Mouse (Mus musculus) cerebellum, adult 2 months (tissue): ENCODE measurements at regions not wholly inside any gene's neighbourhood (a gene's known extent, or its start where the extent isn't known, plus 50 kb on each side); places are given as distances from the start of the nearest gene placed in this dataset.

ENCODE experiments used
- CTCF ChIP-seq: fragments of 200-500 bp; IDR thresholded peaks from 2 replicates; pipeline ENCODE4 v1.5.1; 2011; ENCODE audit warnings: low read depth, mild to moderate bottlenecking, control low read depth, low read length, moderate library complexity, borderline replicate concordance; ENCODE audit not compliant: insufficient read depth
- POLR2A ChIP-seq: fragments of 200-500 bp; IDR thresholded peaks from 2 replicates; pipeline ENCODE4 v1.6.1; 2011; ENCODE audit warnings: low read length, control low read depth, borderline replicate concordance; ENCODE audit not compliant: insufficient read depth

DNA sequence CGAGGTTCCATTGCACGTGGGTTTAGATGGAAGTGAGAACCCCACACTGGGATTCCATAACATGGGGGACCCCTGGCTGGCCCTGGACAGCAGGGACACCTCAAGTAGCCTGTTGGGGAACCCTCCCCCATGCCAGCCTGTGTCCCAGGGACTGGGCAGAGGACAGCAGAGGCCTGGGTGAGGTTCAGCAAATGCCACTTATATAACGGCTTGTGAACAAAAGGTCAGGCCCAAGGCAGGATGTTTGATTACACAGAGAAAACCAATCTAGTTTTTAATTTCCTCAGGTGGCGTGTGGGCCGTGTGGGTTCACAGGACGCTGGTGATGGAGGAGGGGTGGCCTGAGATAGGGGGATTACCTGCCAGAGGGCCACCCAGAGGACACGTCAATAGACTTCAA lies 94.9 kb upstream of the Kazn start:
- no peak for TF ChIP-seq POLR2A
- TF ChIP-seq CTCF = no peak
